Mouse (Mus musculus) bone marrow, adult 2 months (tissue): Measurements from ENCODE around the gene Nr5a1. TPM values are rescaled to one million over a fixed set of nuclear protein-coding genes. Genes with fewer than 3 reads are reported as not detected.
A peak's percentile ranks its signal among the peaks of the same experiment; 100 is the strongest.

Experiments
- H3K27ac ChIP-seq: fragments of 200-500 bp; 2 replicates; pipeline ENCODE4 v1.5.1; 2012; ENCODE audit warnings: low read depth, mild to moderate bottlenecking, control low read depth, inconsistent platforms, low read length; ENCODE audit not compliant: control insufficient read depth, poor library complexity, insufficient read depth
- H3K4me1 ChIP-seq: fragments of 200-500 bp; 2 replicates; pipeline ENCODE4 v1.6.1; 2011; ENCODE audit warnings: low read length; ENCODE audit not compliant: control insufficient read depth, insufficient read depth
- H3K4me3 ChIP-seq: fragments of 200-500 bp; replicated peaks from 2 replicates; pipeline ENCODE3; 2011; ENCODE audit warnings: mild to moderate bottlenecking, low read depth, low read length, control low read depth; ENCODE audit not compliant: control insufficient read depth
- CTCF ChIP-seq: fragments of 200-500 bp; IDR thresholded peaks from 2 replicates; pipeline ENCODE4 v1.5.1; 2011; ENCODE audit warnings: low read length, control low read depth; ENCODE audit not compliant: control insufficient read depth, insufficient read depth
- POLR2A ChIP-seq: fragments of 200-500 bp; IDR thresholded peaks from 2 replicates; pipeline ENCODE4 v1.6.1; 2011; ENCODE audit warnings: low read depth, mild to moderate bottlenecking, control low read depth, low read length, borderline replicate concordance; ENCODE audit not compliant: control insufficient read depth
- WGBS: fragments of 180-500 bp; shearing (Covaris S2); methylation state at CpG from one replicate; pipeline ENCODE4 v1.1.7; 2018; 5-methylcytosine and 5-hydroxymethylcytosine counted together
- polyA plus RNA-seq: library from polyadenylated mRNA; stranded (reverse); fragments of >200 nt; gene quantifications from 2 replicates; pipeline ENCODE4 v1.2.4, GENCODE M21; 2011; ENCODE audit warnings: low replicate concordance; ENCODE audit not compliant: missing spikeins, insufficient read depth, insufficient read length

The Nr5a1 gene
- not detected in 2 replicates for polyA plus RNA-seq

DNA sequence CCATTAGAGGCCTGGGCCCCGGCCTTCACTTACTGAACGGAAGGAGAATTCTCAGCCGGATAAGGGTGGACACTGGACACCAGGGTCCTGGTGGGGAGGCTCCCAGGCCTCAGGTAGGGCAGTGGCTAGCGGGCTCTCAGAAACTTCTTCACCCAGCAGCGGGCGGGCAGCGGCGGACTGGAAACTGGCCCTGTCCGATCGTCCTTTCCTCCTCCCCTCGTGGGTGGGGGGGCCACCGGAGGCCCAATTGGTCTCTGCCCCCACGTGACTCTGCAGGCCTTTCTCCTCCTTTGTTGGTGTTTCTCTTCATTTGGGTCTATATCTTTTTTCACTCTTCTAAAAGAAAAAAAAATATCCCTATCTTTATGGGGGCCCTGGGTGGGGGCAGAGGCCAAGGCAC is at the start of gene Nr5a1:
Gene Nr5a1 (minus strand): TSS at position 219 of the 400 bp plus-strand sequence.
- WGBS = 75% methylated on average over 13 of the region's 13 CpGs
- H3K27ac ChIP-seq = no peak within 1 kb of the TSS
- H3K4me3 ChIP-seq = no peak within 1 kb of the TSS
- no peaks in the 10 kb centered on the region for H3K4me1 ChIP-seq
- TF ChIP-seq POLR2A (no peak), CTCF (no peak)

DNA sequence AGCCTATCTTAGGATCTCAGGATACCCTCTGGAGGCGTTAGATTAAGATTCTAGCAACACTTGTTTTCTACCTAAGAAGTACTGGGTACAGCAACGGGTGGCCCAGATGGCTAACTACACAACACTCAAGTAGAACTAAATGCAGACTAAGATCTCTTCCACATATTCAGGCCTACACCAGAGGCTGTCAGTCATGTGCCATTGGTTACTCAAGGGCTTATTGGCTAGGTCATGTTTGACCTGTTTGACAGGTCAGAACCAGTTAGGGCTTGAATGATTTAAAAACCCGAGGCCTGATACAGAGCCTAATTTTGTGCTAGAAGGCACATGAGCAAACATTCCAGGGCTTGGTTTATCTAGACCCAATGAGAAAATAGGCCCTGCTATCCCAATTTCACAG is 25.5 kb upstream of the Nr5a1 start:
- no peak overlapping the region for H3K27ac ChIP-seq
- no peaks in the 10 kb centered on the region for H3K4me1 ChIP-seq
- TF ChIP-seq POLR2A = no peak
- TF ChIP-seq CTCF = no peak
- 72% methylated on average over 3 of the region's 3 CpGs for WGBS
- no peak overlapping the region for H3K4me3 ChIP-seq

- 13% methylated on average over 7 of the region's 7 CpGs for WGBS
- H3K27ac ChIP-seq = no peak overlapping the region
- TF ChIP-seq CTCF = peak; percentile 70
- no peak for TF ChIP-seq POLR2A
These were observed 25.1 kb upstream of the Nr5a1 start for GRCm38 (mm10) chr2:38739410-38739809.

DNA sequence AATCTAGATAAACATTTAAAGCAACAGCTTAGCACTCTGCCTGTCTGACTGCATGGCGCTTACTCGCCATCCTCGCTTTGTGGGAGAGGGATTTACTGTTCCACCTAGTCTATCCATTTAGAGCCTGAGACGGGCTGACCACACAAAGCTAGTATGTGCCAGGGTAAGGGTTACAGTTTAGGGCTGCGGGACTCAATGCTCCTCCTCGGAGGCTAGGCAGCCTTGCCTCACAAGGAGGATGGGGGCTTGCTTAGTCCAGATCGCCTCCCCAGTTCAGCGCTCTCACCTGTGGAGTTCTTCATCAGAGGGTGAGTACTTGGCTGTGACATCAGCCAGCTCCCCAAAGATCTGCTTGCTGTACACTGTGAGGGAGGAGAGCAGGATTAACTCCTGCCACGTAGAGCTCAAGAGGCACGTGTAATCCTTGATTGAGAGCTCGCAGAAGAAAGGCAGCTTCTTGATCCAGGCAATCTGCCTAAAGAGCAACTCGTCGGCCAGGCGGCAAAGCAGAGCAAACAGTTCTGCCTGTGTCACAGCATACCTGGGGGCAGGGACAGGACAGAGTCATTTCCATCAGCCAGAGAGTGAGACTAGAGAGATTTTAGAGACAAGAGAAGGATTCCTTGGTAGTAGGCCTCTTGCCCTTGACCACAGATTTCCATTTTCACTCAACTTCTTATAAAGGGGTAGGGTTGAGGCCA is 24.4 kb upstream of the Nr5a1 start:
- TF ChIP-seq POLR2A (no peak), CTCF (no peak)
- H3K4me1 ChIP-seq = no peaks in the 10 kb centered on the region
- H3K27ac ChIP-seq = no peak overlapping the region
- WGBS = 85% methylated on average over 14 of the region's 14 CpGs
- H3K4me3 ChIP-seq = no peak overlapping the region

More at GRCm38 (mm10) chr2:38739410-38739809, 25.1 kb upstream of the Nr5a1 start:
- Histone ChIP-seq H3K4me3 (no peak overlapping the region), H3K4me1 (no peaks in the 10 kb centered on the region)

DNA sequence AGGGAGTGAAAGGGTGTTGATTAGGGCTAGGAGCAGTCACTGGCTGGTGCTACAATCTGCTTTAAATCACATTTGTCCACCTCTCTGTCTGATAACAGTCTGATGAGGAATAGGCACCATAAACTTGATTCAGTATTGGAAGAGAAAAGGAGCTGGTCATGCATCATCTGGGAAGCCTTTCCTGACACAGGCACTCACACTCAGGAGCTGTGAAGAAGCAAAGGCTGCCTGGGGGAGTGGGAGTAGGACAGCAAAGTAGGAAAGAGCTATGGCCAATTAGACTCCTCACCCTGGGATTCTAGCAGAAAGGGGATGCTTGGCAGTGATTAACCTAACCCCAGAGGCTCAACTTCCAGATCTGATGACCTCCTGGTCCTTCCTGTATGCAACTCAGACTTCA is 21.4 kb upstream of the Nr5a1 start:
- TF ChIP-seq CTCF (no peak), POLR2A (no peak)
- no peak overlapping the region for H3K4me3 ChIP-seq
- H3K27ac ChIP-seq = no peak overlapping the region
- H3K4me1 ChIP-seq = no peaks in the 10 kb centered on the region

DNA sequence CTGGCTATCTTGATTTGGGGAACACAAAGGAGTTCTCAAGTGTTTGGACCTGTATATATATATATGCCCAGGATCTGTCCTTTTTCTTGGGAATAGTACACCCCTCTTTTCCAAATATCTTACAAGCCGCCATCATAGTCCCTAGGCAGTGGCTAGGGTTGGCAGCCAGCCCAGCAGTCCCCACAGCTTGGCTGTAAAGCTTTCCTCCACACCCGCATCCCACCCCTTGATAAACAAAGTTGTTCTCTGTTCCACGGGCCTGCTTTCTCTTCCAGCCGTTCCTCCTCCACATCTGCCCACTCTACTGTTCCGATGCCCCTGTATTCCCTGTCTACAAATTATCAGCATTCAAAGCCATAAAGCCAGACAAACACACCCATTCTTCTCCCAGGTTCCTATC is 20.4 kb upstream of the Nr5a1 start:
- TF ChIP-seq POLR2A = no peak
- WGBS = 81% methylated on average over 5 of the region's 5 CpGs
- no peak overlapping the region for H3K4me3 ChIP-seq
- no peak overlapping the region for H3K27ac ChIP-seq
- no peaks in the 10 kb centered on the region for H3K4me1 ChIP-seq

DNA sequence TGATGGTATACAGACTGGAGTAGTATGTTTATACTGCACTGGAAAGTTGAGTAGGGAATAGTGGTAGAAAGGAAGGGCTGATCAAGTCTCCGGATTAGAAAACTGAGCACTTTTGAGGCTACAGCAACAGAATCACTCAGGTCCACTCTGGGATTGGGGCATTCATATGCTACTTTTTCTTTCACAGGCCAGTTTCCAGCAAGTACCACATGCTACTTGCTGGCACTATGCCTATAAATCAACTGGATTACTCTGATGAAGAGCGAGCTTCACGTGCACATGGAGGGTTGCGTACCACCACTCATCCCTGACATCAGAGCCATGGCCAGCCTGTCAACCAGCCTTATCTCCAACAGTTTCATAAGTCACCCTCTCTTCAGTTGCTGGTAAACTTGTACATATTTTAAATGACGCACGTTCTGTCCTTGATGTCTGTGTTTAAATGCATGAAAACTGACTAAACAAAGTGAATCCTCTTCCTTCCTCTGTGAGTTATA is 16.0 kb upstream of the Nr5a1 start:
- Histone ChIP-seq H3K4me3 (no peak overlapping the region), H3K4me1 (no peaks in the 10 kb centered on the region), H3K27ac (no peak overlapping the region)
- 85% methylated on average over 6 of the region's 6 CpGs for WGBS
- no peak for TF ChIP-seq POLR2A
- TF ChIP-seq CTCF = no peak

GRCm38 (mm10) chr2:38725427-38725826 is 11.1 kb upstream of the Nr5a1 start:
- 80% methylated on average over 3 of the region's 3 CpGs for WGBS
- no peaks in the 10 kb centered on the region for H3K4me1 ChIP-seq
- TF ChIP-seq POLR2A (no peak), CTCF (no peak)
- H3K4me3 ChIP-seq = no peak overlapping the region
- H3K27ac ChIP-seq = no peak overlapping the region

DNA sequence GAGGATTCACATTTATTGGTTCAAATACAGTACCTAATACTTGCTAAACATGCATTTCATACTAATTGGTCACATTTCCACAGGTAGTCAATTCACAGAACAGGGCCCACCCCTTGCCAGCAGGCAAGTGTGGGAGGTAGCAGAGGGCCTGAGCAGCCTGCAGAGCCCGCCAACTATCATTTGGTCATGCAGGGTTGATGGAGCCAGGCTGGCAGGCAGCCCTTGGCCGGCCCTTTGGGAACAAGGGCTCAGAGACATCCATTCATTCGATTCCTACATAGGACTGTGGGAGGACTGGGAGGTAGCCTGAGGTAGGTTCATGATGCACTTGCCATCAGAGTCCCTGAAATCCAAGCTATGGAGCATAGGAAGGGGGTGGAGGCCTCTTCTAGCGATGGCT is 9.0 kb upstream of the Nr5a1 start:
- no peak overlapping the region for H3K4me3 ChIP-seq
- H3K4me1 ChIP-seq = no peaks in the 10 kb centered on the region
- no peak for TF ChIP-seq POLR2A
- no peak for TF ChIP-seq CTCF
- no peak overlapping the region for H3K27ac ChIP-seq
- WGBS = 75% methylated on average over 4 of the region's 4 CpGs
